Mouse (Mus musculus) brain, embryonic 14.5 days (tissue): ENCODE results near the gene Erbb3.

Experiments
- CTCF ChIP-seq: fragments of 200-500 bp; IDR thresholded peaks from 2 replicates; pipeline ENCODE4 v1.5.1; 2012; ENCODE audit warnings: inconsistent platforms, mild to moderate bottlenecking, moderate library complexity, borderline replicate concordance; ENCODE audit not compliant: insufficient read depth, insufficient read length; ENCODE audit errors: extremely low read depth
- POLR2A ChIP-seq: fragments of 200-500 bp; IDR thresholded peaks from 2 replicates; pipeline ENCODE4 v1.6.1; 2012; ENCODE audit warnings: mild to moderate bottlenecking, inconsistent platforms, borderline replicate concordance; ENCODE audit not compliant: poor library complexity, insufficient read depth, insufficient read length, severe bottlenecking; ENCODE audit errors: extremely low read depth

- TF ChIP-seq CTCF (no peak), POLR2A (no peak)
These were observed 42.1 kb upstream of the Erbb3 start for GRCm38 (mm10) chr10:128631571-128631970.
